Mouse (Mus musculus): Measurements from ENCODE around the gene Ccdc3.
"Not testable (repeated sequence)": the region's sequence is repeated elsewhere in the genome, so short reads cannot be mapped to it uniquely, and the experiment has no call there.

The Ccdc3 gene

DNA sequence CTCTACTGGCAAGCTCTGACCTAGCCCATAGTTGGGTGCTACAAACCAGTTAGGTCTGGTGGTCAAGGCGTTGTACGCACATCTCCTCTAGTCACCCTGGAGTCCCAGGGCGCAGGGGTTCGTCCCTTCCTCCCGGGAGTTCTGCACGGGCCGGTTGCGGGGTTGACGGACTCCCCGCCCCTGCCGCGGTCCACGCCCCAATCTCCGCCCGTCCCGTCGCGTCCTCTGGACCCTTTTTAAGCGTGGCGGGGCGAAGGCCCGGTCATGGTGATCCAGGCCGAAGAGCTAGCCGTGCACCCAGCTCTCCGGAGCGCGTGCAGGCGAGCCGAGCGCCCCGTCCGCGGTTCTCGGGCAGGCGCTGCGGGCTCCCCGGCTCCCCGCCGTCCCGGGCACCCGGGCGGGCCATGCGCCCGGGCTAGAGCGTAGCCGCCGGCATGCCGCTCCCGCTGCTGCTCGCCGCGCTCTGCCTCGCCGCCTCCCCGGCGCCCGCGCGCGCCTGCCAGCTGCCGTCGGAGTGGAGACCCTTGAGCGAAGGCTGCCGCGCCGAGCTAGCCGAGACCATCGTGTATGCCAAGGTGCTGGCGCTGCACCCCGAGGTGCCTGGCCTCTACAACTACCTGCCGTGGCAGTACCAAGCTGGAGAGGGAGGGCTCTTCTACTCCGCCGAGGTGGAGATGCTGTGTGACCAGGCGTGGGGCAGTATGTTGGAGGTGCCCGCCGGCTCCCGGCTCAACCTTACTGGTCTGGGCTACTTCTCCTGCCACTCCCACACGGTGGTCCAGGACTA lies at the start of gene Ccdc3:
TSS of gene Ccdc3 (plus strand) at position 277 of the 787 bp plus-strand sequence.
- DNase-seq (ENCODE audit: low read depth, low spot score), result no peak

DNA sequence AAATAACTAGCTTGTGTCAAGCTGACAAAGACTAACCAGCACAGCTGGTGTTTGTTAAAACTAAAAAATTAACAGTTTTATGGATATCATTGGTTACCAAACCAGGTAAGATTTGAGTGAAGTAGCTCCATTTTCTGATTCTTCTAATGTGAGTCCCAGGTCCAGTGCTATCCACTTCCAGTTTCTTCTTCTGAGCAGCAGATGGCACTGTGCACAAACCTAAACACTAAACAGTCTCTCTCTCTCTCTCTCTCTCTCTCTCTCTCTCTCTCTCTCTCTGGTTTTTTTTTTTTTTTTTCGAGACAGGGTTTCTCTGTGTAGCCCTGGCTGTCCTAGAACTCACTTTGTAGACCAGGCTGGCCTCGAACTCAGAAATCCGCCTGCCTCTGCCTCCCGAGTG lies 47.2 kb upstream of the Ccdc3 start:
- not testable (repeated sequence) for DNase-seq (ENCODE audit: low read depth, low spot score)

DNA sequence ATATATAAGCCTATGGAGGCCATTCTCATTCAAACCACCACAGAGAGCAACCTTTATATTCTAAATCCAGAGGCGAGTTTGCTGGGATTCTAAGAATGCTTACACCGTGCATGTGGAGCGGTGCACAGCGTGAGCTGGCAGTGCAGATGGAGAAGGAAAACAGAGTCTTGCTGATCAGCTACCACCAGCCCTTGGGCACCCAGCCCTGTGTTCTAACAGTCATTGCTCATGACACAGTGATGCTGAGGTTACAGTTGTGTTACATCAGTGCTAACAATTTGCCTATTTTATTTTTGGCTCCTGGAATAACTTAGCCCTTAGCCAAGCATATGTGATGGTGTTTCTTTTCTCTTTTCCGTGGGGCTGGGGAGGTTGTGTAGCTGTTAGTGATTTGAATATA lies 42.7 kb upstream of the Ccdc3 start:
- DNase-seq (ENCODE audit: low read depth, low spot score), result no peak

DNA sequence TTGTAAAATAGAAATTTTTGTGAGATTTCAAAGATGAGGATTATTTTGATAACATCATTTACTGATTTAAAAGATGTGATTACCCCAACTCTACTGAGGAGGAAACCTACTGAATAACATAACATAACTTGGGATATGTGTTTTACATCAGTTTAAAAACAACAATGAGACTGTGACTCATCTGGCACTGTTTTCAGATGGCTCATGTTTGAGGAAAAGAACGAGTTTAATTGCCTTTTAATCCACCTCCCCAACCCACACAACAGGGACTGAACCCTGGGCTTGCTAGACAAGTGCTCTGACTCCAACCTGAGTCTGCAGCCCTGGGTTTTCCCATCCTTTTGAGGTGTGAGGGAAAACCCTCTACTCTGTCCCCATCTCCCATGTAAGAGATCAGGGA lies 42.3 kb upstream of the Ccdc3 start:
- no peak for DNase-seq (ENCODE audit: low read depth, low spot score)

DNA sequence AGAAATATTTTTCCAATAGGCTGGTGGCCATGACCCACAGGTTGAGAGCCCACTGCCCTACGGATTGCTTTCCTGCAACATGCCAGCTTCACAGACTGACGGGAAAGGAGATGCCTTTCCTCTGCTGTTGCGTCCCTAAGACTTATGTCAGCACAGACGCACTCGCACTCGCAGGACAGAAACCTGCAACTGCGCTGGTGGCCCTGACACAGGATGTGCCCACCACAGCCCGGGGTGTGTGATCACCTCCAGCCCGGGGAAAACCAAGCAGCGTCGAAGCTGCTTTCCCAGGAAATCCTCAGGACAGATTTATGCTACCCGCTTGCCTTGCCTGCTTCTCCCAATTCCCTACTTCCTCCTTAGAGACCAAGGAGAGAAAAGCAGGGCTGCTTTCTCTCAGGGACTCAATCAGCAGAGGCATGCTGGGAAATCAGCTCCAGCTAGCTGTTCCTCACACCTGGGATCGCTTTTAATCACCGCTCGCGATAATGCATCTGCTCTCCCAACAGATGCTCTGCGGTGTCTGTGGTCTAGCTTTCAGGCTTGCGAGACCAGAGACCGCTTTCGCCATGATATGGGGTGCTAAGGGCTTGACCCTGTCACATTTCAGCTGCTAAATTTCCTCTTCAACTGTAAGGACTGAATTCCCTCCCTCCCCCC lies 39.7 kb upstream of the Ccdc3 start:
- no peak for DNase-seq (ENCODE audit: low read depth, low spot score)

DNA sequence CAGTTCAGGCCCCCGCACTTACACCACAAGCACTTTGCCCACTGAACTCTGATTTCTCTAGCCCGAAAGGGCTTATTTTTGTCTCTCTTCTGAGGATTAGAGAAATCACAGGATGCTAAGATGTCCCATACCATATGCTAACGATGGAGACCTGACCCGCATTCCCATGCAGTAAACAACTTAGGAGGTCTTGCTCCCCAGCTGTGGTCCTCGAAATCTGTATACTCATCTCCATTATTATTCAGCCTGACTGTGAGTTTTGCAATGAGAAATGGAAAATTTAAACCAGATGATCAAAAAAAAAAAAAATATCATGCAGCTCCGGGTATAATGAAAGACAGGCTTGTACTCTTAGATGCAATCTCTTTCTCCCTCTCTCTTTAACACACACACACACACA lies 38.4 kb upstream of the Ccdc3 start:
- DNase-seq (ENCODE audit: low read depth, low spot score), result no peak

DNA sequence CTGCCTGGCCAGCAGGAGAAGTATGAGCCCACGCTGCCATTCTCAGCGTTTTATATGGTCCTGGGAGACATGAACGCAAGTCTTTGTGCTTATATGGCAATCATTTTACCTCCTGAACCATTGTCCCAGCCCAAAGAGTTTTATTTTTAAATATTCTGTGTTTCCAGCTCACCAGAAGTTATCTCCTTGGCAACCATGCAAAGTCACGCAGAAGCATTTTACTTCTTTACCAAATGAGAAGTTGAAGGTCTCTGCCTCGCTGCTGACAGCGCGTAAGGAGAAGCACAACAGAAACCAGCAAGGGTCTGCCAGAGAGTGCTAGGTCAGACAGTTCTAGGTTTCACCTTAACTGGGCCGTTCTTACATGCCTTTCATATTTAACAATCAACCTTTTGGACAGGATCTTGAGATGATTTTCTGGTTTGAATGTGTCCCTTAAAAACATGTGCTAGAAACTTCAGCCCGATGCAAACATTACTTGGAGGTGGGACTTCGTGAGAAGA lies 35.8 kb upstream of the Ccdc3 start:
- no peak for DNase-seq (ENCODE audit: low read depth, low spot score)

DNA sequence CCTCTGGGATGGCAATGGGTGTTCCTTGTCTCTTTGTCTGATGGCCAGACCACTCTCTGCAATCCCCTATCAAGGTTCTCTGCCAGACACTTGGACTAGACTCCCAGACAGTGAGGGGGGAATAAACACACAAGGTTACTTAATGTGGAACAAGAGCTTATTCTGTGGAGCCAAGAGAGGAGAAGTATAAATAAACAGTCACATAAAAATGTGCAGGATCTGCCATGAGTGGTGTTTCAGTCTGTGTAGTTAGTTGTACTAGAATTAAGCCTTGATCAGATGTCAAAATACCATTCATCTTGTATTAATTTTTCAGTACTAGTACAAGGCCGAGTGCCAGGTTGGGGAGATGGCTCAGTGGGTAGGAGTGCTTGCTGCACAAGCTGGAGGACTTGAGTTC lies 34.7 kb upstream of the Ccdc3 start:
- no peak for DNase-seq (ENCODE audit: low read depth, low spot score)

DNA sequence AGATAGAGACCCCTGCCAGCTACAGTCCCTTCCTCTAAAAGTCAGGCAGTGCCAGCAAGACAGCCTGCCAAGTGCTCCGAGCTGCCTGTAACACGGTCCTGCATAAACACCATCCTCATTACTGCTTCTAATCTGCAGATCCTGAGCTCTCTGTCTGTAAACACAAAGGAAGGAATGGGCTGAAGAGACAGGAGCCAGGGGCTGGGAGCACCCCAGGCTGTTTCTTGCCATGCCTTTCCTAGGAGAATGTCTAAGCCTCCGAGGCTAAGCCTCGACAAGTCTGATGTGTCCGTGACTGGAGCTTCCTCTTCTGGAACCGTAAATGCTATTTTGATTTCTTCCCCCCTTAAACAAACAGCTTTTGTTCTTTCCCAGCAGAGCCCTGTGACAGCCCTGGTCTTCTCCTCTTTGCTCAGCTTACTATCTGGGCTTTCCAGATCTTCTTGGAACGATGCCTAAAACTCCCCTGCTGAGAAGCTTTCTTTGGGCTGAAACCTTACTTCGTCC lies 24.7 kb upstream of the Ccdc3 start:
- no peak for DNase-seq (ENCODE audit: low read depth, low spot score)

DNA sequence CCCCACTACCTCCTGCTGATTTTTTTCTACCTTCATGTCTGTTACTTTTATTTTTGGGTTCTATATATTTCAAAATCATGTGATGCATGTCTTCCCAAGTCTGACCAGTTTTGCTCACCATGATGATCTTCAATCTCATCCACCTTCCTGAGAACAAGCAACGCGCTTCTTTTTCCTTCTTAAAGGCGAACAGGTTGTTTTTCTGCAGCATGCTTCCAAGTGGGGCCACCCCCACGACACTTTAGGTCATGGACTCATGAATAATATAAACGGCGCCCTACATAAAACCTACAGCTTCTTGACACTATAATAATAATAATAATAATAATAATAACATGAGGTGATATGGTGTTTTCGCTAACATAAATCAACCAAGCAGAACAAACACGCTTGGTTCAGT lies 23.2 kb upstream of the Ccdc3 start:
- no peak for DNase-seq (ENCODE audit: low read depth, low spot score)

DNA sequence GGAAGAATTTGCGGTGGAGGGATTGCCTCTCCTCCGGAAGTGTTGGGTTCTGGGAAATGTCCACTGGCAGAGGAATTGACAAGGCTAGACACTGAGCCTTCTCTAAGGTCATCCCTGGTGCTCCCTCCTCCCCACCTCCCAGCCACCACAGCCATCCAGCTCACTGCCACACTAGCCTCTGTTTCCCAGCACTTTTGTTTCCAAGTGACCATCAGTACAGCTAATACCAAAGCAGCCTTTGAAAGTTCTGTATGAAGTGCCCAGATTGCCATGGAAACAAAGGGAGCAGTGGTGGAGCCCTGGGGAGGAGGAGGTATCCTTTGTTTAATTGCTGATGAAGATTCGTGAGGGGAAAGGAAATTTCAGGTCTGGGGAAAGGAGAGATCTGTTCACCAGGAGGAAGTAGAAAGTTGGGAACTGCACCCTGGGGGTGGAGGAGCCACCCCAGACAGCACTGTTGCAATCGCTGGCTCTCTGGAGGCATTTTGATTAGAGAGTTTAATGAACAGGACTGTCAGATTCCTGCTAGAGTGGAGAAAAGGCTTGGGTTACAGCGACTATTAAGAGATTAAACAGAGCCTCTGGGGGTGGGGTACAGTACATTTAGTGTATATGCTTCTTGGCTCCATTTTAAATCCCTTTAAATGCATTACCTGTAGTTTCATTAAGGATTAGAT lies 20.6 kb upstream of the Ccdc3 start:
- DNase-seq (ENCODE audit: low read depth, low spot score), result no peak

DNA sequence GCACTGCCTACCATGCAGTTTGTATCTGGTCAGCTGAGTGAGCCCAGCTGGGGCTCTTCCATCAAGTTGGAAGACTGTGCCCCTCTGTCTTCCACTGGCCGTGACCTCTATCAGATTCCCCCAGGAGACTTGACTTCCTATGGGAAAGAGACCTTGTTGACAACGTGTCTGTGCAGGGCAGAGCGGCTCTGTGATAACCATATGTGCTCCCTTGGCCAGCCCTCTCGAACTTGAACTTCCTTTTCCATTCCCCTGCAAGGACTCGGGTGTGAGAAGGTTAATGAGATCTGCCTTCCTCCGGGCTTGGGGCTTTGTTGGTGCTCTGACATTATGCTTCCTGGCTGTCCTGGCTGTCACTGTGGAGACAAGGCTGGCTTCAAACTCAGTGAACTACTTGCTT lies 12.1 kb upstream of the Ccdc3 start:
- no peak for DNase-seq (ENCODE audit: low read depth, low spot score)

DNA sequence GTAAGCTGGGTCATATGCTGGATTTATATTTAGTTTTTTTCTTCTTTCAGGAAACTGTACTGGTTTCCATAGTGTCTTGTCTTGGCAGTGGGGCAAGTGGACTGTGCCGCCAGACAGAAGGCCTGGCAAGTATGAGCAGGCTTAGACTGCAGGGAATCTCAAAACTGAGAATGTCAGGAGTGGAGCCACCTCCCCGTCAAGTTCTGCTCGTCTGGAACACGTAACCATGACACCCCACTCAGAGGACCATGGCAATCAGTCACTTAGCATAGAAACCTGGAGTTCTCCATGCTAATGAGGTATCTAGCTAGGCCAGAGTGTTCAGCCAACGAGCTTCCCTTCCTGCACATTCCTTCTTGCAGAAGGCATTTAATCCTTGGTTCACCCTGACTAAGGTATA lies 10.2 kb upstream of the Ccdc3 start:
- DNase-seq (ENCODE audit: low read depth, low spot score), result no peak

DNA sequence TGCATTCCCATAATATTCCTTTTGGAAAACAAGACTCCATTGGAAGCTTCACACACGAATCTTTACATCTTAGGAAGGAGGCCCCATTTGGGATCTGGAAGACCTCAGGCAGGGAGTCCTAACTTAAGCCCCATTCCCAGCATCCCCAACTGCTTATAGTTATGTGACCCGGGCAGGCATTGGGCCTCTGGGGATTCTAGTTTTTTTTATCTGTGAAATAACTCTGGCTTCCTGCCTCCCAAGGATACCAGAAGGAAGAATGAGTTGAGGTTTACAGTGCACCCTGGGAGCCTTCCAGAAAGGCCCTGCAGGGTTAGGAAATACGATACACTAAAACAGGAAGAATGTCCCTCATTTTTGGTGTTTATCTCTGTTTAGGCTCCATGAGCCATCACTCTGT lies 8.5 kb upstream of the Ccdc3 start:
- DNase-seq (ENCODE audit: low read depth, low spot score), result no peak

DNA sequence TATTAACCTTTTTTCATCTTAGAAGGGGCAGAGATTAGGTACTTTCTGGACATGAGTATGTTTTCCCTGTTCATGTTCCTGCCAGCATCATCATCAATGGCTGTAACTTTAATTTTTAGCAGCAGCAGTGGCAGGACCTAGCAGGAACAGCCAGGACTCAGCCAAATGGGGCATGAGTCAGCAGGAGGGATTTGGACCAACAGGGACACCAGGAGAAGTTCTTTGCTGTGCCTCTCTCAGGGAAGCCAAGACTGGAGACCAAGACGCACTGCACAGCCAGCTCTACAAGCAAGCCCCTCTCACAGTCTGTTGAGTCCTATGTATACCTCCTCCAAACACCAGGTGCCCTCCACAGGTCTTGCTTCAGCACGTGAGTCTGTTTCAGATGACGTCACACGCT lies 5.5 kb upstream of the Ccdc3 start:
- DNase-seq (ENCODE audit: low read depth, low spot score), result no peak

DNA sequence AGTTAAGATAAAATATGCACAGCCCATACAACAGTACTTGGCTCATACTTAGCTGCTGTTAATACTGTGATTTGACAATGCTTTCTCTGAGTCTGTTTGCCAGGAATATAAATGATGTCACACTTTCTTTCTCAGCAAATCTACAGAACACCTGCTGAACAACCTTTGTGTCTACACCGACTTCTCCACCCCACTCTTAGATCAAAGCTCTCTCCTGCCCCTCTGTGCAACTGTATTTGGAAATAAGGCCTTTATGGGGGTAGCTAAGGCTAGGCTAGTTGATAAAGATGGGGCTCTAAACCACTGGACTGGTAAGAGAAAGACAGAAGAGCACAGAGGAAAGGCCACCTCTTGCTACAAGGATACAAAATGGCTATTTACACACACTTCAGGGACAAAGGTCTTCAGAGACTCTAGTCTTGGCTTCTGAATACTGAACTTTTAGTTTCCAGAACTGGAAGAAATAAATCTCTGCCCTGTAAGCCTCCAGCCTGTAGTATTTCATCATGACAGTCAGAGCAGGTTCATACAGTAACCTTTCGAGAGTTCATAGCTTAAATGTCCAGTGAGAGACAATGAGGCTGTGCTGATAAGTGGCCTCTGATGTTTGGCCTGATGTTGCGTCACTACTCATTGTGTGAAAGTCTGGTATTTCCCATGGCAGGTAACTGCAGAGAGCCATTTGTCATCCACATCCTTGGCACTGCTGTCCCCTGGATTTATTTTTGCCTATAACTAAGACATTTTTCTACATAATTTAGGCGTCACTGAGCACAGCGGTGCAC lies 2.4 kb upstream of the Ccdc3 start:
- DNase-seq (ENCODE audit: low read depth, low spot score), result no peak

DNA sequence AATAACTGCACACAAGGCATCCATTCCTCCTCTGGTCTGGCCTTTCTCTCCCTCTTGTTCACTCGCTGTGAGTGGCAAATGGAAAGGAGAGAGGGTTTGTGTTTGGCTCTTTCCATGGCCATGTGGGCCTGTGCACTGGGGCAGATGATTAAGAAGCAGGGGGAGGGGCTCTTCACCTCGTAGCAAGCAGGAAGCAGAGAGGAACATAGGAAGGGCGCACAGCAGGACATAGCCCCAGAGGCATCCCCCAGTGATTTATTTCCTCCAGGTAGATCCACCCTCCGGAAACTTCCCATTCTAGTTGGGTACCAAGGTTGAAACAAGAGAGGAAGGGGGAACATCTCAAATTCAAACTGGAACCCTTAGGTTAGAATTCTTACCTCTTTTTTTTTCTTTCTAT lies 2.4 kb downstream of the Ccdc3 start:
- DNase-seq (ENCODE audit: low read depth, low spot score), result no peak

DNA sequence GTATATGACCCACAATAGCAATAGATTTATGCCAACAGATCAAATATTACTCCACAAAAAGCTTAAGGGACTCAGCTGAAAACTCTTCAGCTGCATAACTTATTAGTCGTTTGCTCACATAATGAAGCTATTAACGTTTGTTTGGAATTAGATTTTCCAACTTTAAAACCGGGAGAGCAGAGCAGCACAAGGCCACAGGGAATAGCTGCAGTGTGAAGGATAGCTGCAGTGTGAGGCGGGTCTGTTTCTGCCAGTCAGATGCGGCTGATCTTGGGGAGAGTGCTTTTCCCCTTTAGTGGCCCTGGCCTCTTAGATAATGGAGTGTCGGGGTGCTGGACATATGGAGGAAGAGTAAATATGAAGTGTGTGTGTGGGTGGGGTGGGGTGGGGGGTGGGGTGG lies 6.9 kb downstream of the Ccdc3 start:
- DNase-seq (ENCODE audit: low read depth, low spot score), result no peak

DNA sequence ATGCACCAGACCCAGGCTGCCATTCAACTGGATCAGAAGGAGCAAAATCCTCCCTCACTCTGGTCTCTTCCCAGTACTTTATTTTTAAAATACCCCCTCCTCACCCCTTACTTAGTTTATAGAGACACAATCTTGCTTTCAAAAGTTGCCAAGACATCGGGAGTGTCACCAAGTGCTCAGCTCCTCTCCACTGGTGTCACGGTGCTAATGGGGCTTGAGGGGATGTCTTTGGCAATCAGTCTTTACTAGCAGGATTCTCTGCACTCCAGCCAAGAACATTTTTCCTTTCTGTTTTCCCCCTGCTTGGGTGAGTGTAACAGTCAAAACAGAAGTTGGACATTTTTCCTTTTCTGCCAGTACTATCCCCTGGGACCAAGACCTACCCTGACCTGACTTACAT lies 10.3 kb downstream of the Ccdc3 start:
- DNase-seq (ENCODE audit: low read depth, low spot score), result no peak

DNA sequence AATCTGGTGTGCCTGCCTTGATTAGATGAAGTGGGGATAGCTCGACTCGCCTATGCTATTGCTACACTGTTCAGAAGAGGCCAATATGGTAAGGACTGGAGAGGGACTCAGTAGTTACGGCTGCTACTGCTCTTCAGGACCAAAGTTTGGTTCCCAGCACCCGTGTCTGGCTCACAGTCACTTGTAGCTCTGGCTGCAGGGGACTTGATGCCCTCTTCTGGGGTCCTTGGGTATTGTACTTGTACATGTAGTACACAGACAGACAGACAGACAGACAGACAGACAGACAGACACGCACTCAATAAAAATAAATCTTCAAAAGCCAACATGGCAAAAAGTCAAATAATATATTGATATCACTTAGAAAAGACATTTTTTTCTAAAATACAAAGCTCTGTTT lies 17.1 kb downstream of the Ccdc3 start:
- DNase-seq (ENCODE audit: low read depth, low spot score), result no peak

DNA sequence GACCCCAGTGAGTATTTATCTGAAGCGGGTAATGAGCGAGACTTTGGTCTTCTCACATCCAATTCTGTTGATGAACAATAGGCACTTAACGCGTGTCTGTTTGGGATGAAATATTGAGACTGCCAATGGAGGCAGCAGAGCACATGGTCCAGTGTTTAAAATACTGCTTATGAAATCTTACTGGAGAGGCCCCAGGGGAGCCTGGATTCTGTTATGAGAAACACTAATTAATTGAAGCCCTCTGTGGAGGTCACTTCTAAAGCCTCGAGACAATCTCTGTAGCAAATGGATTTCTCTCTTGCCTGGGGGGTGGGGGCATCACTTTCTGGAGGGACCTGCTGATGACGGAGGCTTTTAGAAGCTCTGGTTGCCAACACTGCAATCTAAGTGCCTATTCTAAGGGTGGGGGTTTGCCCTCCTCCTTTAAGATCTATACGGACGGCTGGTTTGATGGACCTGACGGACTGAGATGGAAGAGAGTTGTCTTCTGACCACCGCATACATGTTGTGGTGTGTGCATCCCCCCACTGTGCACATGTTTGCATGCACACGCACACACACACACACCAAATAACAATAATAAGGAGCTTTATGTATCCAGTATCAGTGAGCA lies 22.8 kb downstream of the Ccdc3 start:
- DNase-seq (ENCODE audit: low read depth, low spot score), result no peak
